Mouse (Mus musculus) liver, embryonic 11.5 days (tissue): ENCODE measurements at regions not wholly inside any gene's neighbourhood (a gene's known extent, or its start where the extent isn't known, plus 50 kb on each side); places are given as distances from the start of the nearest gene placed in this dataset.

Experiments used
- ATAC-seq: fragments of 200-750 bp; cut with Nextera tagmentation; replicated peaks from 2 replicates; pipeline ENCODE4 v1.8.0; 2017; ENCODE audit warnings: moderate number of reproducible peaks, mild to moderate bottlenecking, moderate TSS enrichment, moderate library complexity; ENCODE audit not compliant: low FRiP score
- DNase-seq: peaks from one replicate; pipeline ENCODE4 v3.0.0-alpha.2; 2017; ENCODE audit warnings: low spot score
- H3K27ac ChIP-seq: fragments of 300-500 bp; sonication (generic); 2 replicates; pipeline ENCODE4 v1.5.1; 2014; ENCODE audit warnings: mild to moderate bottlenecking, low read depth, low read length, control low read depth
- H3K27me3 ChIP-seq: fragments of 300-500 bp; sonication (generic); replicated peaks from 2 replicates; pipeline ENCODE4 v1.6.1; 2014; ENCODE audit warnings: low read length, mixed read lengths; ENCODE audit not compliant: control insufficient read depth, insufficient read depth
- H3K36me3 ChIP-seq: fragments of 300-500 bp; sonication (generic); 2 replicates; pipeline ENCODE4 v1.6.1; 2014; ENCODE audit warnings: mild to moderate bottlenecking, low read length, moderate library complexity, mixed read lengths; ENCODE audit not compliant: control insufficient read depth, insufficient read depth
- H3K4me1 ChIP-seq: fragments of 300-500 bp; sonication (generic); replicated peaks from 2 replicates; pipeline ENCODE4 v1.6.1; 2014; ENCODE audit warnings: low read length, mixed read lengths; ENCODE audit not compliant: control insufficient read depth, insufficient read depth
- H3K4me2 ChIP-seq: fragments of 300-500 bp; sonication (generic); 2 replicates; pipeline ENCODE4 v1.6.1; 2014; ENCODE audit warnings: mild to moderate bottlenecking, control low read depth, moderate library complexity
- H3K4me3 ChIP-seq: fragments of 300-500 bp; sonication (generic); 2 replicates; pipeline ENCODE4 v1.5.1; 2014; ENCODE audit warnings: low read depth, low read length, control low read depth
- H3K9ac ChIP-seq: fragments of 300-500 bp; sonication (generic); 2 replicates; pipeline ENCODE4 v1.6.1; 2014; ENCODE audit warnings: low read depth, low read length, control low read depth
- H3K9me3 ChIP-seq: fragments of 300-500 bp; sonication (generic); 2 replicates; pipeline ENCODE4 v1.6.1; 2016; ENCODE audit warnings: low read length, inconsistent platforms, mixed read lengths; ENCODE audit not compliant: control insufficient read depth
- WGBS: fragments of 180-500 bp; shearing (Covaris S2); extraction: QIAGEN DNeasy Blood & Tissue Kit; methylation state at CpG from one replicate; pipeline ENCODE4 v1.1.7; 2014; 5-methylcytosine and 5-hydroxymethylcytosine counted together

DNA sequence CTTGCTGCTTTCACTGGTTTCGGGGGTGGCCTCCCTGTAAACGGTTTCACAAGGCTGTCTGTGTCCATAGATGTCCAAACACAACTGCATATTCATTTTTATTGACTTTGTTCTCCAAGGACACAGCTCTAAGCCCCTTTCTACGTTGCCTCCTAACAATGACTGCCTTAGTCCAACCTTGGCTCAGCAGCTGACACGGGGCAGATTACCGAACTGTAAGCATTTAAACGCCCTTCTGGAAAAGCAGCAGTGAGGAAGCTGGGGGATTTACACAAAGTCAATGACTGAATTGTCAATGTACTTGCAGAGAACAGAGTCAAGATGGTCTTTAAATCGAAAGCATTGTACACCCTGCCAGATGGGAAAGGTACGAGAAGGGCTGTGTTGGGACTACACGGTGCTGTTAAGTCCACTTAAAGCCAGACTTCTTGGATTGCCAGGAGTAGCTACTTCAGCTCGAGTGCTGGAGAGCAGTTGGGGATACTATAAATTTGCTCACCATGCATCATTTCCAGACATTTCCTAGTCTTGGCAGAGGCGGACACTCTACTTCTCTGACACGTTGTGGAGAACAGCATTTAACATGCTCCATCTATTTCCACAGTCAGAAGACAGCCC is 149.0 kb downstream of the Dact1 start:
- no peak for DNase-seq
- H3K27ac ChIP-seq, result no peak overlapping the region
- H3K9ac ChIP-seq, result no peak overlapping the region
- 65% methylated on average over 12 of the region's 12 CpGs for WGBS
- H3K4me3 ChIP-seq, result no peak overlapping the region
- H3K9me3 ChIP-seq, result no peaks in the 10 kb centered on the region
- no peaks in the 10 kb centered on the region for H3K4me1 ChIP-seq
- H3K27me3 ChIP-seq, result no peaks in the 10 kb centered on the region; the same call in 1 of the 2 replicates
- no peak overlapping the region for H3K4me2 ChIP-seq
- ATAC-seq, result no peak
- no peaks in the 10 kb centered on the region for H3K36me3 ChIP-seq

DNA sequence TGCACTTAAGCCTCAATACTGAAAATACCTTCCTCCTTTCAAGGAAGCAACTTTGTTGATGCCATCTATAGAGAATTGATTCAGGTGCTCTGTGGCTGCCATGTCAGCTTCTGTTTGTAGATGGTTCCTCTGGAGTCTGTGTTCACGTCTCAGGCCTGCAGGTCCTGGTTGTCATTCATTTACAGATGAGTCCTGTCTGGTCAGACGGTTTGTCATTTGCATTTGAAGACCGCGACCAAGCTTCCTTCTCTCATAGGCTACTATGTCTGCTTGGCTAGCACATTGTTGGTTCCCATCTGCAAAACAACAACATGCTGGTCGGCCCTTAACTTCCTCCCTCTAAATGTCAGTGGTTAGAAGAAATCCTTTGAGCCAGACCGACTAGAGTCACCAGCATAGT is 151.0 kb downstream of the Dact1 start:
- 60% methylated on average over 6 of the region's 6 CpGs for WGBS
- no peak for ATAC-seq

DNA sequence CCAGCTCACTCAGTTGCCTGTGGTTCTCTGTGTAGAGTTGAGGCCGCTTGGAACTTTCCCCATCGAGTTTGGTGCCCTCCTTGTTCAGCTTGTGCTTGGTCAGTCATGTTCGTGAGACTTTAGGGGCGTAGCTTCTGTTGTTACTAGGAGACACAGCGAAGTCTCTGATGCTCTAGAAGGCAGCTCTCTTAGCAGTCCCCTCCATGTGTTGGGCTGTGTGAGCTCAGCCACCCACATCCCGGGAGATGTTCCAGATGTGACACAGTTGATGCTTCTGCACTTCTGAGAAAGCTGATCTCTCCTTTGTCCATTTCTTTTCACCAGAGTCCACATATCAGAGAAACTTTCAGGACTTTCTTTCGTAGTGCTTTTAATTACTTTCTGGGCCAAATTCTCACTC is 158.1 kb downstream of the Dact1 start:
- no peaks in the 10 kb centered on the region for H3K4me1 ChIP-seq
- WGBS, result 76% methylated on average over 7 of the region's 7 CpGs
- H3K27ac ChIP-seq, result no peak overlapping the region; the same call in 1 of the 2 replicates
- no peak overlapping the region for H3K4me2 ChIP-seq
- no peak overlapping the region for H3K4me3 ChIP-seq
- DNase-seq, result no peak
- H3K9me3 ChIP-seq, result no peaks in the 10 kb centered on the region
- H3K27me3 ChIP-seq, result no peaks in the 10 kb centered on the region
- no peak for ATAC-seq
- H3K36me3 ChIP-seq, result no peaks in the 10 kb centered on the region
- no peak overlapping the region for H3K9ac ChIP-seq

More for the DNA sequence above, 151.0 kb downstream of the Dact1 start:
- Histone ChIP-seq H3K27ac (no peak overlapping the region), H3K9me3 (no peaks in the 10 kb centered on the region), H3K9ac (no peak overlapping the region), H3K4me2 (no peak overlapping the region), H3K27me3 (no peaks in the 10 kb centered on the region; the same call in 1 of the 2 replicates), H3K36me3 (no peaks in the 10 kb centered on the region), H3K4me1 (no peaks in the 10 kb centered on the region), H3K4me3 (no peak overlapping the region)
- no peak for DNase-seq

DNA sequence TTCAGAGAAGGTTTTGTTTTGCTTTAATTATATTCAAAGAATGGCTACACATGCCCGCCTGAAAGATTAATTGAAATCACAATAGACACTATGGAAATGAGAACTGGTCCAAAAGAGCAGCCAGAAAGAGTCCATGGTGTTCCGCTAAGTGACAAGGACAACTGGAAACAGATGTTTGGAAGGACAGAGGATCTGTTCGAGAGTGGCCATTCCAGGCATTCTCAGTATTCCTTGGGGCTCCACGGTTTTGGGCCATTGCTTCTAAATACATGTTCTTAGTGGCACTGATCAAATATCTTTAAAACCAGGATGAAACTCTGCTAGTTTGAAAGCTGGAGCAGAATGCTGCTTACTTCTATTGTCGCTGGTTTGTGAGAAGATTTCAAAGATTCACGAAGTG is 158.6 kb downstream of the Dact1 start:
- no peak overlapping the region for H3K4me2 ChIP-seq

DNA sequence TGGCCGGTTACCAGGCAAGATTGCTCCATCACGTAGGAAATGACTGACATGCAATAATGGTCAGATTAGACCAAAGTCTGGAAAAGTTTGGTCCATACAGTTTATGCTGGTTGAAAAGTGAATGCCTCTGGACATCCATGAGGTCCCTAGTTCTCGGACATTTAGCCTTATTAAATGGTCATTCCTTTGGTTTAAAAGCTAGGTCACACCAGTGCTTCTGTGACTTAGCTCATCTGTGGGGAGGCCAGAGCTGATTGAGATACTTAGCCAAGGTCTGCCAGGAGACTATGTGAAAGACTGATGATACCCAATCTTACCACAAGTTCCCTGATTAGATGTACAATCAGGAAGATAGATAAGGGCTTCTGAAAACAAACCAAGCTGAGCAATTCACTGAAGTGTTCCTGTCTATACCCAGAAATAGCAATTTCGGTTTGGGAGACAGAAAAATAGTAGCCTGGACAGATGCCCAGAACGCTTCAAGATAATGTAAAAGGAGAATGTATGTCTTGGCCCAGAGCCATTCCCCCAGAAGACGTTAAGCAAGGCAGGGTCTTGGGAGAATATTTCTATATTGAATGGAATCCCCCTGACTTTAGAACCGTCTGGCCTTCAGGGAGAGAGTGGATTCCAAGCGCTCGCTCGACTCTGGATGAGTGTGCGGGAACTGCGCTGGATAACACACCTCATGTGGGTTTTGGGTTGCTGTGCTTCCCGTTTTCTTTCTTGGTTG is 161.5 kb downstream of the Dact1 start:
- ATAC-seq, result no peak
- H3K4me3 ChIP-seq, result no peak overlapping the region
- no peak overlapping the region for H3K4me2 ChIP-seq
- no peaks in the 10 kb centered on the region for H3K9me3 ChIP-seq
- DNase-seq, result no peak
- no peaks in the 10 kb centered on the region for H3K36me3 ChIP-seq
- H3K9ac ChIP-seq, result no peak overlapping the region
- no peaks in the 10 kb centered on the region for H3K4me1 ChIP-seq
- 71% methylated on average over 13 of the region's 13 CpGs for WGBS
- H3K27me3 ChIP-seq, result no peaks in the 10 kb centered on the region
- H3K27ac ChIP-seq, result no peak overlapping the region

More for the DNA sequence above, 158.6 kb downstream of the Dact1 start:
- ATAC-seq, result no peak
- DNase-seq, result no peak
- Histone ChIP-seq H3K4me3 (no peak overlapping the region), H3K27me3 (no peaks in the 10 kb centered on the region), H3K27ac (no peak overlapping the region), H3K9me3 (no peaks in the 10 kb centered on the region), H3K36me3 (no peaks in the 10 kb centered on the region), H3K9ac (no peak overlapping the region), H3K4me1 (no peaks in the 10 kb centered on the region)
- 79% methylated on average over 6 of the region's 6 CpGs for WGBS

DNA sequence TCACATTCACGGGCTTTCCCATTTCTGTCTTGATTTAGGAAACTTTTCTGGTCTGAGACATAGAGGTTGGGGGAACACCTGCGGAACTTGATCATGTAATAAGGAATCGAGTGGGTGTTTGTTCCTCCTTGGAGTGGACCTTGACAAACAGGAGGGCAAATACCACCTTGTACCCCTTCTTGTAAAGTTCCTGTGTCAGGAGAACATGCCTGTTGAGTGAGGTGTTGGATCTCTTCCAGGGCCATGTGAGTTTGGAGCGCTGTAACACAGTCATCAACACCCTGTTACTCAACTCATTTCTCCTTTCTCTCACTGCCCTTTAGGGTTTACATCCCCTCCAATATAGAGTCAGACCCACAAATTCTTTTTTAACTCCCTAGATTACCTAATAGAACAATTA is 162.0 kb downstream of the Dact1 start:
- Histone ChIP-seq H3K36me3 (no peaks in the 10 kb centered on the region), H3K9ac (no peak overlapping the region), H3K9me3 (no peaks in the 10 kb centered on the region), H3K4me2 (no peak overlapping the region), H3K27me3 (no peaks in the 10 kb centered on the region), H3K4me1 (no peaks in the 10 kb centered on the region), H3K4me3 (no peak overlapping the region), H3K27ac (no peak overlapping the region)
- no peak for DNase-seq
- no peak for ATAC-seq
- 80% methylated on average over 4 of the region's 4 CpGs for WGBS

DNA sequence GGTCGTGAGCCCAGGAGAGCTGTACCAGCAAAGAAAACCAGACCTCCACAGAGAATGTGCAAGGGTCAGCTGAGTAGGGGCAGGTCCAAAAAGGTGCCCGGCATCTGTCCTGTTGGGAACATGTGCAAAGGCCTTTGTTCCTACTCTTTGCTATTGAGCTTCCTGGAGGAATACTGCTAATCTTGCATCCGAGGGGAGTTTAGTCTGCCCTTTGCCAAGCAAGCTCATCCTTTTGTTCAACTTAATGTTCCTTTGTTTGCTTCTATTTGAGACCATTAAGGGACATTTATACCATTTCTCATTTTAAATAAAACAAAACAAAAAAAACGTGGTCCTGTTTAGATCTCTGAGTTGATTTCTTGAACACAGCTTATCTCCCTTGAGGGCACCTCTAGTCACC is 166.6 kb downstream of the Dact1 start:
- Histone ChIP-seq H3K9me3 (no peaks in the 10 kb centered on the region), H3K4me3 (no peak overlapping the region), H3K4me1 (peaks cover 4% of the 10 kb centered on the region; the same call in 1 of the 2 replicates), H3K9ac (no peak overlapping the region), H3K27me3 (no peaks in the 10 kb centered on the region), H3K36me3 (no peaks in the 10 kb centered on the region), H3K27ac (no peak overlapping the region), H3K4me2 (no peak overlapping the region)
- DNase-seq (no peak), ATAC-seq (no peak)
- 52% methylated on average over 4 of the region's 4 CpGs for WGBS

DNA sequence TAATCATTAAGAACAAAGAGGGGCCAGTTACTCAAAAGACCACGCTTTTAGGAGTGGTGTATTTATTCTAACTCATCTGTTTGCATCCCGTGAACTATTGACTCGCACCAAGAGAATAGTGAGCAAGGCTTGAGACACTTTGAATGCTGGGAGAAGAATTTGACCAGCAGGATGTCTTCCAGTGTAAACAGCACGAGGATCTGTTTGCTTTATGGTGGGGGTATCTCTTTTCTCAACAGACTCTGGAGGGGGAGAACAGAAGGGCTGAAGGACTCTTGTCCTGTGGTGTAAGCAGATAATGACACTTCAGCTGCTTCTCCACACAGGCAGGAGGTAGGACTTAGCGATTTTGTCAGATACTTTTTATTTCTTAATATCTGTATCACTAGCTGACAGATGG is 168.0 kb downstream of the Dact1 start:
- WGBS, result 37% methylated on average over 5 of the region's 5 CpGs
- no peak overlapping the region for H3K27ac ChIP-seq
- peaks cover 8% of the 10 kb centered on the region for H3K4me1 ChIP-seq
- H3K9me3 ChIP-seq, result no peaks in the 10 kb centered on the region
- ATAC-seq (no peak), DNase-seq (no peak)
- no peaks in the 10 kb centered on the region for H3K36me3 ChIP-seq
- no peak overlapping the region for H3K9ac ChIP-seq
- no peak overlapping the region for H3K4me3 ChIP-seq
- no peaks in the 10 kb centered on the region for H3K27me3 ChIP-seq
- H3K4me2 ChIP-seq, result no peak overlapping the region

DNA sequence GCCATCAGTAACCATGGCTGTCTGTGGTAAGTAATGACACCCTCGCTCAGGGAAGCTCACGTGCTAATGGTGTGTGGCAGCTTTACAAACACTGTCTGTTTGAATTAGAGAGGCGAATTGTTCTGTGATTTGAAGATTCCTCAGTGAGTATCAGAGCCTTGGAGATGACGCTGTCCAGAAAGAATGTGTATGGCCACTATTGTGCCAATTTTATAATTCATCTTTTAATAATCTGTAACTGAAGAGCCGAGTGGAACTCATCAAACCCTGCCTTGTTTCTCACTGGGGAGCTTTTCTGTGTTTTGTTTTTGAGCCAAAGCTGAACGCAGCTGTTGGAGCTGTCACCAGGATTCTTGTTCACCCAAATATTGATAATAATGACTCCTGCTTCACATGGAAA is 171.7 kb downstream of the Dact1 start:
- WGBS, result 57% methylated on average over 6 of the region's 6 CpGs
- H3K27ac ChIP-seq, result no peak overlapping the region
- no peak for ATAC-seq
- no peak overlapping the region for H3K9ac ChIP-seq
- no peaks in the 10 kb centered on the region for H3K36me3 ChIP-seq
- no peak overlapping the region for H3K4me3 ChIP-seq
- peaks cover 11% of the 10 kb centered on the region for H3K4me1 ChIP-seq
- H3K4me2 ChIP-seq, result no peak overlapping the region
- H3K9me3 ChIP-seq, result no peaks in the 10 kb centered on the region
- DNase-seq, result no peak
- no peaks in the 10 kb centered on the region for H3K27me3 ChIP-seq
